Mouse (Mus musculus): ENCODE measurements at regions not wholly inside any gene's neighbourhood (a gene's known extent, or its start where the extent isn't known, plus 50 kb on each side); places are given as distances from the start of the nearest gene placed in this dataset.

DNA sequence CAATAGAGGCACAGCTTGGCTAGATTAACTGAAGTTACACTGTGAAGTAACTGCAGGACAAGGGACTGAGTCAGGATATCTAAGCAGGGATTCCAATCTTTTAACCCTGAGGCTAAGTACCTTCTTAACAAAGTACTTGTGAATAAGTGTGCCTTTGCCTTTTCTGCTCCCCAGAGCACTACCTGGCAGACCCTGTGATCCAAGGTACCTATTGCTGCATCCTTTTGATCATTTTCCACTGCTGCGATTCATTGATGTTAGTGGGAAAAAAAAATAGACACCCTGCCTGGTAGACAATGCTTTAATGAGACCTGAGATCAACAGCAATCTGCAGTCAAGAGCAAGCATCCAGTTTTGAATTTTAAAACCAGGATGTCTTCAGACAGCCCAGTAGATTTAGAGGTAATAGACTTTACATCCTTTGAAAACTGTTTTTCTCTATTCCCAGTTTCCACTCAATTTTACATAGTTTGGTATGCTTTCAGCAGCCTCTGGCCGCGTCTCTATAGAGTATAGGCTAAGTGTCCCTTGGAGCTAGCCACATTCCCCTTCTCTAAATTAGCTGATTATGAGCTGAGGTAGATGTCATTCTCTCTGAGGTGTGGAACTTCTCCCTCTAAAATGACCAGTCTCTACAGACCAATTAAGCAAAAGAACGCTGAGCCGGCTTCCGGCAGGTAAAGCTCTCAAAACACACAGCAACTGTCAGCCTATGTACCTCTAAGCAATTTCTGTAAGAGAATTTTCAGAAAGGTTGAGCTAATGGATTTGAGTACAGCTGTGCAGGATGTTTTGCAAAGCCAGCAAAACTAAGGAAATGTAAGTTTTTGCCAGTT, 653.0 kb upstream of the G6pd2 start:
- peak; percentile 6 for DNase-seq (ENCODE audit: low spot score)

DNA sequence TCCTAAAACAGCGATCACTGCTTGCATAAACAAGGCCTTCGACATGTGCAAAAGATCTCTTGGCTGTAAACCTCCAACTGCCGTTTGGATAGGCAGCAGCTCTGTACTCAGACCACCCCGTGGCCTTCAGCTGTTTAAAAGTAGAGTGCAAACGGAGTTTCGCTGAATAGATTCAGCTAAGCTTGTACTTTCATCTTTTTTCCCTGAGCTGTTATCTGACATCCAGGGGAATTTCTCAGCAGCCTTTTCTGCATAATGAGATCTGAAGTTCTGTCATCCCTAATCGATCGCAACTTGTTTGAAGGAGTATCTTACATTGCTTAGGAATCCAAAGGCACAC, 652.4 kb upstream of the G6pd2 start:
- peak; percentile 17 for DNase-seq (ENCODE audit: low spot score)

Measured in retina, embryonic 14.5 days (tissue).